Mouse (Mus musculus): ENCODE data around the gene Wfikkn2.

DNA sequence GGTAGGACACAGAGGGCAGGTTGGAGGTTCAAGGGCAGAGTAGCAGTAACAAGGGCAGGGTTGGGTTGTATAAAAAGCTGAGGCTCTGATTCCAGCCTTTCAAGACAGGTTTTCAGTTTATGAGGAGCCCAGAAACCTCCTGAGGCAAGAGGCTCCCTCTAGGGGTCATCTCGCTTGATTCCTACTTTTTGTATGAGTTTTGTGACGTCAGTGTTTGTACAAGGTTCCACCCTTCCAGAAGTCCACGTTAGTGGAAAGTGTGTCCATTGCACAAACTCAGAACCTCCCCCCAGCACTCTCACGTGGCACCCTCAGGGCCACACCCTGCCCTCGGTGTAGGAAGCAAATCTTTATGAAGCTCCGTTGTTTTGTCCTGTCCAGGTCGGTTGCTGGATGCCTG, 19.8 kb downstream of the Wfikkn2 start:
- TF ChIP-seq GATA1 (IDR thresholded peaks at IDR 0.05; ENCODE audit: borderline replicate concordance, low read length) (no peak), FLI1 (IDR thresholded peaks at IDR 0.05; ENCODE audit: low read length) (no peak)
